Mouse (Mus musculus) frontal cortex, adult (tissue): ENCODE measurements around the gene Fmn2.
A peak's percentile ranks its signal among the peaks of the same experiment; 100 is the strongest.

Experiments used
- ATAC-seq: cut with Nextera tagmentation; 2 replicates; pipeline ENCODE4 v1.9.2; 2017; ENCODE audit warnings: mild to moderate bottlenecking, moderate library complexity, mixed read lengths; ENCODE audit not compliant: low TSS enrichment

Gene Fmn2

DNA sequence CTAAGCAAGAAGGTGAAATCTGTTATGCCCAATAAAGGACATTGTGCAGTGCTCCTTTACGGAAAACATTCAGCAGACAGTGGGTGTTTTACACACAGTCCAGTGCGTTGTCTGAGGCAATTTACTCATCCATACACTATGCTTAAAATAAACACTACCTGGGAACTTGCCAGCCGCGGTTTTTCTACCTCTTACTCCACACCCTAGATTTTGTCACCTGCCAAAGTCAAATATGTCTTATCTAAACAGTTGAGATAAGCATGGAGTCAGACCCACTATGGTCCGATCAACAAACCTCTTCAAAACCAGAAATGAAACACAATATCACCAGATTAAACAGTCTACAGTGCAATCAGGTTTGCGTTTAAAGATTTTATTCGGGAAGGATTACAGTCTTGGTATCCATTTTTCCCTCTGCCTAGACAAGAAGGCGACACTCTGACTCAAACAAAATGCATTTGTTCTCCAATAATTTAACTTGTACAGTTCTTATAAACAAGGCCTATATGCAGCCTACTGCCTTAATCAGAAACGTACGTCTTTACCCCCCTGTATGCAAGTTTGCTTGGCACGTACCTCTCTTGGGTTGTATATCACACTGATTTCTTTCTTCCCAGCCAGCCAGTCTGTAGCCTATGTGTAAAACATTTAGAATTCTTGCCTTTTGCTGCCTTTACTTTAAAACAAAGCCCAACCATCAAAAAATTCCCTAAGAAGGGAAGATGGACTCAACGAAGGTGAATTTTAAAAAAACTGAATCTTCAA, 158.0 kb downstream of the Fmn2 start:
- no peak for ATAC-seq

GRCm38 (mm10) chr1:174665116-174665515, 163.5 kb downstream of the Fmn2 start:
- ATAC-seq, result no peak

DNA sequence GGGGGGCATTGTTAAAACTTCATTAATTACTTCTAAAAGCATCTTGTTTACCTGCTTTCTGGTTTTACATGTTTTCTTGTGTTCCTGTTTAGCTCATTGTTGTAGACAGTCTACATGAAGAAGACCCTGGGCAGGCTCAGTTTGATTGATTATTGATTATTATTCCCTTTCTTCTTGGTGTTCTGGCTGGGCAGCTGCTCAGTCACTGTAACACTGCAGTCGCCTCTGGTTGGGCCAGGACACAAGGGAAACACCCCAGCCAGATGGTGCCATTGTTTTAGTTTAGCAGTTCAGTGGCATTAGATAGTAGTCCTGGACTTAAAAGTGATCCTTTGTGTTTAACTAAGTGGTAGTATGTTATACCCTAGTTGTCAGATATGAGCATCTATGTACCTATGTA, 167.5 kb downstream of the Fmn2 start:
- no peak for ATAC-seq

GRCm38 (mm10) chr1:174670846-174671245, 169.2 kb downstream of the Fmn2 start:
- ATAC-seq, result no peak

DNA sequence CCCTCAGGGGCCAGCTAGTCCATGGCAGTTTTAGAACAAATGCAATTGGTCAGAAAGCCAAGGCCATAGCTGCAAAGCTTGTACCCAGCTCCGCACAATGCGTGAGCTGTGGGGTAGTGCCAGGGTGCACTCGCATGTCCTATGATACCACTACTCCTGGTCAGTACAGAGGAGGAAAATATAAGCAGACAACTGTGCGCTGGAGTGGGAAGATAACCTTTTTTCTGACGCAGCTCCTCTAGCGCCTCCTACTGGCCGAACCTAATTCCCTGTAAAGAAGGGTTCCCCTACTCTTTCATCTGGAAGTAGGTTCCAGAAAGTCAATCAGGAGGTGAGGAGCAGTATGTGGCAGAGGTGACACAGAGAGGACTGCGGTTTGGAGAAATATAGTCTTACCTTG, 173.0 kb downstream of the Fmn2 start:
- no peak for ATAC-seq

DNA sequence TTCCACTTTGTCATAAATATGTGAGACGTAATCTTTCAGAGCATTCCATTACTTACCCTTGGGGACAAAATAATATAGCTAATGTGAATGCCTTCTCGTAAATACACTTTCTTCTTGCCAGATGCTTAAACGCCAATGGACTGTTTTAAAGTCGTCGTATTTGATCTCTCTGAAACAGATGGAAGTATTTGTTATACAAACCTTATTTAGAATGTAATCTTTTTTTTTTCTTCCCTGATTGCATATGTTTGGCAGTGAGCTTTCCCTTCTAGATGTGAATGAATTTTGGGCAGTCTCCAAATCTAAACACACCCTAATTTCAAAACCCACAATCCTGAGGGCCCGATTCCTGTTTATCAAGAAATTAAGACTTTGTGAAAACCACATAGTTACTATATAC, 173.7 kb downstream of the Fmn2 start:
- ATAC-seq, result no peak

DNA sequence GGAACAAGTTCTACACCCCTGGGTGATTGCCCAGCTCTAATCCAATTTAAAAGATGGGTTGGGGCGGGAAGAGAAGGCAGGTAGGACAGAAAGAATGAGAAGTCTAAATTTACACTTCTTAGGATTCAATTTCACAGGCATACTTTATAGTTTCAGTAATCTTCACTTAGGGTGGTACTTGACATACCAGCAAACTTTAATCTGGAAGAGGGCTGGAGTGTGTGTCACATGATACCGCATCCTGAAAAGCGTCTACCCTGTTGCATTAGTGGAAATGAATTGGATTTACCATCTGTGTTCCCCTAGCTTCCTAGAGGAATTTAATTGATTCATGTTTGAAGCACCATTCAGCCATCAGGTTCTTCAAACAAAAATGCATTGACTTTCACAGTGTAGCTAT, 174.6 kb downstream of the Fmn2 start:
- ATAC-seq, result no peak

- ATAC-seq, result 0 out of 2 replicates have a peak, but pooled peaks have one; percentile 2
Observed at GRCm38 (mm10) chr1:174677211-174677610, 175.6 kb downstream of the Fmn2 start.

DNA sequence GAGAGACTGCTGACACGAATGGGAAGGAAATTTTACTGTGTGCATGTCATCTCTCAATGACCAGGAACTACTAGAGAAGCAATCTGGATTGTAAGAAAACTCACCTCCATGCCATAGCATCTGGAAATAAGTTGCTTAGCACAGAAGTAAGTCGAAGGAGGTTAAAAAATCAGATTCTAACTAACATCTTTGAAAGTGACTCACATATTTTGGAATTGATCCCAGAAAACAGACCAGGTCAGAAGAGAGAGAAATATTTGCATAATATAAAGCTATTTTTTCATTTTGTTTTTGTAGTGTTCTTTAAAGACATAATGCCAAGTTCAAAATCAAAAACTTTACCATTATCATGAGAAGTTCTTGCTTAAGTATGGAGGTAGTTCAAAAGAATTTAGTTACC, 187.7 kb downstream of the Fmn2 start:
- ATAC-seq, result no peak

DNA sequence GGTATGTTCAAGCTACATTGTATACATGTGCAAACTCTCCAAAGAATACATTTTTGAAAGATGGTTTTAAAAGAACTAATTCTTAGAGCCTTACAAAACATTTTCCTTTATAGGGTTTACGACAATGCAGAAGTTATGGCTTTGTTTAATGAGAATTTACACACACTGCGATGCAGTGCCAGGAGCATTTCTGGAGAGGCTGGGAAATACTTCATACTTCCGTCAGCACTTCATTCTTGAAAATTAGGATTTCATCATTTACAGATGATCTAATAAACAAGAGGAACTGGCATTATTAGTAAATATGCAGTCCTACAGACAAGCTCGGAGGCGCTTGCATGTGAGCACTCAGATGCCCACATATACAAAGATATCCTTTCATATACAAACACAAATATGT, 199.2 kb downstream of the Fmn2 start:
- no peak for ATAC-seq

DNA sequence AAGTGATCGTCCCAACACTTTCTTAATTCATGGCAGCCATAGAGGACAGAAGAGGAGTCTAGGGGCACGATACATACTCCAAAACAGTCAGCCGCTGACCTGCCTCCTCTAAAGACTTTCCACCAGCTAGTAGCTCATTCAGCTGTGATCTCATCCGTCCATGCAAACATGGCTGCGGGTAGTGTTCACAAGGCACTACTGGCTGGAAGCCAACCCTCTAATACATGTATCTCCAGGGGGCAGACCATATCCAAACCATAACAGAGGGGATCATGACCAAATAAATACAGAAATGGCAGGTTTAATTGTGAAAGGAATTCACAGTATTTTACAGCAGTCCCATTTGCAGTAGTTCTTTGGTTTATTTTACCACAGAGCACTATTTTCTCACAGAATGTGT, 200.2 kb downstream of the Fmn2 start:
- no peak for ATAC-seq

GRCm38 (mm10) chr1:174703909-174704308, 202.3 kb downstream of the Fmn2 start:
- ATAC-seq, result no peak

GRCm38 (mm10) chr1:174719729-174720458, 218.3 kb downstream of the Fmn2 start:
- no peak for ATAC-seq

GRCm38 (mm10) chr1:174728771-174729170, 227.1 kb downstream of the Fmn2 start:
- ATAC-seq, result no peak

DNA sequence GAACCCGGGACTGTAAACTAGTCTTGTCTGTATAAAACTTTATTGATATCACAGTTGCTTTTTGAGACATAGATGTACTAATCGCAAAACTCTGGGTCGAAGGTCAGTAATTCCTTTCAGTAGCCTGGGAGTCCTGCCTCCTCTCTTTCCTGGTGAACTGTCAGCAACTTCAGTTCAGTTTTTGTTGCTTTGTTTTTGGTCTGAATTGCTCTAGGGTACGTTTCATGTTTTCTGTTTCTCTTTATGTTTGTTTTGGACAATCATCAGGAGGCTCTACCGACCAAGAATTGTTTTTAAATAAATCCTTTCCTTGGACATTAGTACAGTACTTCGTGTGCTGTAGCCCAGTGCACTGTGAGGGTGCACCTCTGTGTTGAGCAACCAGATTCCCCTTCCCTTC, 231.1 kb downstream of the Fmn2 start:
- ATAC-seq, result no peak

DNA sequence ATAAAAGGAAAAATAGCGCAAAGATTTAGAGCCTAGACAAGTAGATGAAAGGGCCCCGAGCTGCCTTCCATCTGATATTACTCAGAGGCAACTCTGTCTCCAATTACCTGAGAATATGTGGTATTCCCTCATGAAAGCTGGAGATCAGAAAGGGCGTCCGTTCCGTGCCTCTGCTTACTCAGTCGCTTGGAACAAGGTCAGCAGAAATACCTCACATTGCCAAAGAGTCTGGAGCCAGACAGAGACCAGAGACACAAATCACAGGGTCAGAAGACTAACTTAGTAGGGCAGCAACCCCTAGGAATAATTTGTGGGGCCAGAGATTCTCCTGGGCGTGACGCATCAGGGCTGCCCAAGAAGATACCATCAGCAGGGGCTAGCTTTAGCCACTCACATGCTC, 237.3 kb downstream of the Fmn2 start:
- no peak for ATAC-seq

DNA sequence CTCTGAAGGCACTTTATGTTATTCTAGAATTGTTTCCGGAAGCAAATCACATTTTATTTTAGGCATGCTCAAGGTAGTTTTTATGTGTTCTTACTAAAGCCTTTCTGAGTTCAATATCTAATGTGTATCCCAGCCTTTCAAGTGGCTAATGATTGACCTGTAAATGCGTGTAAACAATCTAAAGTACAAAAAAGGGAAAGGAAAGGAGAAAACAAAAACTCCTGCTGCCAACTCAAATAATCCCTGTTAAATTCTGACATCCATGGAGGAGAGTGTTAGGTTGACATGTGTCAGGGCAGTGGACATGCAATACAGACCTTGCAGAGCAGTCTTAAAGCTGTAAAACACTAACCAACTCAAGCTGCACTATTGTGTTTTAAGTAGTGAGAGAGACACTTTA, 241.0 kb downstream of the Fmn2 start:
- no peak for ATAC-seq

GRCm38 (mm10) chr1:174748520-174748919, 246.9 kb downstream of the Fmn2 start:
- no peak for ATAC-seq

DNA sequence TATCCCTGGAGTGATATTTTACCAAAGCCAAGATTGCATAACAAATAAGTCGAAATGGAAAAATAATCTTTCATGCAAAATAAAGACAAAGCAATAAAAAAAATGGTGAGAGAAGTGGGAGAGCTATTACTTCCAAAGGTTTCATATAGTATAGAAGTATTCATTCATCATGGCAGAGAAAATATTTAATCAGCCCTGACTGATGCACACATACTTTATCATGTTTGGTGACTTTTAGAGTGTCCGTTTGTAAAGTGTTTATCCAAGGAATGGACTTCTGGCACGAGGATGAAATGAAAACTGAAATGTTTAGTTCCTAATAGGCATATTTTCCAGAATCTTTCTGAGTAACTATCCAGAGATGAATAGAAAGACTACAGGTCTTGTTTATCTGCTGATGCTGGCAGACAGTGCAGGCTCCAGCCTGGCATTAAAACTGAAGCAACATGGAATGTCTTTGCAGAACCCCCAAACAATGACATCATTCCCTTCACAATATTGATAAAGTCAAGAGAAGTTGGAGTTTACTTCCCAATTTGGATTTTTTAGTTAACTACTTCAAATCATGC, 249.4 kb downstream of the Fmn2 start:
- no peak for ATAC-seq

- peak; percentile 61 for ATAC-seq
Observed at GRCm38 (mm10) chr1:174759354-174759753, 257.7 kb downstream of the Fmn2 start.

GRCm38 (mm10) chr1:174765757-174766156, 264.1 kb downstream of the Fmn2 start:
- ATAC-seq, result no peak

GRCm38 (mm10) chr1:174766852-174767251, 265.2 kb downstream of the Fmn2 start:
- no peak for ATAC-seq

DNA sequence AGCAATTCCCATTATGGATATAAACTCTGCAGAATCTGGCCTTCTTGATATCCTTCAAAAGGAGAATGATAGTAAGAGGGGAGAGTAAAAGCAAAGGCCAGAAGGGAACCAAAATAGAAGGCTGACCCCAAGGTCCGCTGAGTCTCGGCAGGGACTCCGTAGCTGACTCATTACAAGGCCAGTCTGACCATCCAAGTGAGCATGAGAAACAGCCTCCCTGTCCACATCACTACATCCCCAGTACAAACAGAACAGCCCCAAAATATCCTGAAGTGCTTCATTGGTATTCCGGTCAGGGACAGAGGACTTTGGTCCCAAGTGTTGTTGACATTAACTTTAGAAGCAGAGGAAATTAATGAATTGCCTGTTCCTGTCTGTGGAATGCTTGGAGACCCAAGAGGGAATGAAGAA, 270.3 kb downstream of the Fmn2 start:
- ATAC-seq, result no peak
